Mouse (Mus musculus) Muller cell, postnatal 12 days (primary cell): ENCODE measurements around the gene Pth2.
"Not testable (repeated sequence)": the region's sequence is repeated elsewhere in the genome, so short reads cannot be mapped to it uniquely, and the experiment has no call there.

ENCODE experiments used
- DNase-seq: peaks from one replicate; pipeline ENCODE4 v3.0.0-alpha.2; 2015; ENCODE audit errors: inconsistent ontology term

Gene Pth2

DNA sequence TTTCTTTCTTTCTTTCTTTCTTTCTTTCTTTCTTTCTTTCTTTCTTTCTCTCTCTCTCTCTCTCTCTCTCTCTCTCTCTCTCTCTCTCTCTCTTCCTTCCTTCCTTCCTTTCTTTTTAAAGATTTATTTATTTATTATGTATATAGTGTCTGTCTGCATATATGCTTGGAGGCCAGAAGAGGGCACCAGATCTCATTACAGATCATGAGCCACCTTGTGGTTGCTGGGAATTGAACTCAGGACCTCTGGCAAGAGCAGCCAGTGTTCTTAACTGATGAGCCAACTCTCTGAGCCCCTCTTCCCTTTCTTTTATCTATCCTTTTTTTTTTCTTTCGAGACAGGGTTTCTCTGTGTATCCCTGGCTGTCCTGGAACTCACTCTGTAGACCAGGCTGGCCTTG is 7.0 kb upstream of the Pth2 start:
- not testable (repeated sequence) for DNase-seq

DNA sequence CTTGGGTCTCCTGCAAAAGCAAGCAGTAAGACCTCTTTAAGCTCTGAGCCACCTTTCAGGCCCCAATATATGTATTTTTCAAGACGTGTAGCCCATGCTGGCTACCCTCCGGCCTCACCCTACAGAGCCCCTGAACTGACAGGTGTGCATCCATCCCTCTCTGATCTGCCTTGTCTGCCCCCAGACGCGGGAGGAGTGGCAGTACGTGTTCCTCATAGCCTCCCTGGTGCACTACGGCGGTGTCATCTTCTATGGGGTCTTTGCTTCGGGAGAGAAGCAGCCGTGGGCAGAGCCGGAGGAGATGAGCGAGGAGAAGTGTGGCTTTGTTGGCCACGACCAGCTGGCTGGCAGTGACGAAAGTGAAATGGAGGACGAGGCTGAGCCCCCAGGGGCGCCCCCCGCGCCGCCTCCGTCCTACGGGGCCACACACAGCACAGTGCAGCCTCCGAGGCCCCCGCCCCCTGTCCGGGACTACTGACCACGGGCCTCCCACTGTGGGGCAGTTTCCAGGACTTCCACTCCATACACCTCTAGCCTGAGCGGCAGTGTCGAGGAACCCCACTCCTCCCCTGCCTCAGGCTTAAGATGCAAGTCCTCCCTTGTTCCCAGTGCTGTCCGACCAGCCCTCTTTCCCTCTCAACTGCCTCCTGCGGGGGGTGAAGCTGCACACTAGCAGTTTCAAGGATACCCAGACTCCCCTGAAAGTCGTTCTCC is 6.1 kb upstream of the Pth2 start:
- DNase-seq, result no peak

DNA sequence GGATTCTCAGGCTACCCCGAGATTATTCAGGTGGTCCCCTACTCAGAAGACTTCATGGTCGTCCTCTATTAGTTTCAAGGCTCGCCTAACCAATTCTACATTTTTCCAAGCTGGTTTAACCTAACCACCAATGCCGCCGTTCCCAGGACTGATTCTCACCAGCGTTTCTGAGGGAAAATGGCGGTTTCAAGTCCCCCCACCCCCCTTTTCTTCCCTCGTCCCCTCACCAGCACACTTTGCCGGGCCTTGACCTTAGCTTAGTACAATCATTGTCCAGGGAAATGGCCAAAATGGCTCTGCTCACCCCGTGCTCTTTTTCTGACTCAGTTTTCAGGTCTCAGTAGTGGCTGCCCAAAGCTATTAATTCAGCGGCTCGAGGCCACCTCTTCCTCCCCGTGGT is 5.4 kb upstream of the Pth2 start:
- DNase-seq, result no peak

DNA sequence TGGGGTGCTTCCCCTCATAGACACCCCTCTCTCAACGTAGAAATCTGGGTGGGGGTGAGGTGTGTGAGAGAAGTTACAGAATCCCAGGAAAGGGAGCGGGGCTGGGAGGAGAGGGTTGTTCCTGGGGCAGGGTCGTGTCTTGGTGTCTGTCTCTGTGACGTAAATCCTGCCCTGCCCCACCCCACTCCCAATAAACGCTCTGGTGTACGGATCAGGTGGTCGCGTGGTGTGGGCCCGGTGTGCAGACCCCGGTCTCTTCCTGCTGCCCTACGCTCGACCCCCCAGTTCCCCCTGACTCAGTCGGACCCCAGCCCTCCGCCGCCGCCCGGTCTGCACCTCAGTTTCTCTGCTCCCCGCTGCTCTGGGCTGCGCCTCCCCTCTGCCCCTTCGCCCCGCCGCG is 4.9 kb upstream of the Pth2 start:
- no peak for DNase-seq

DNA sequence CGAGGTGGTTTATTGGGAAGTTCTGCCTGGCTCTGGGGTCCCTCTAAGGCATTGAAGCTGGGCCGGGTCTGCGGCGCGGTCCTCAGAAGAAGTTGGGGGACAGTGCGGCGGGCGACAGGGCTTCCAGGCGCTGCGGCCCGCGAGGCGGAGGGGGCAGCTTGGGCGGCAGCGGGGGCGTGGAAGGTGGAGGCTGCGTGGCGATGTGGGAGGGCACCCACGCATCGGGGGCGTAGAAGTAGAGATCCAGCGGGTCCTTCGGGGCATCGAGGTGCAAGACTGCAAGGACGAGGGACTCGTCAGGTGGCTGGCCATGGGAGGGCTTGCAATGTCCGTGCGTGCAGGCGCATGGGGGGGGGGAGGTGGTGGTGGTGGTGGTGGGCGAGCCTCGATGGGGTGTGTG is 4.4 kb upstream of the Pth2 start:
- DNase-seq, result no peak

DNA sequence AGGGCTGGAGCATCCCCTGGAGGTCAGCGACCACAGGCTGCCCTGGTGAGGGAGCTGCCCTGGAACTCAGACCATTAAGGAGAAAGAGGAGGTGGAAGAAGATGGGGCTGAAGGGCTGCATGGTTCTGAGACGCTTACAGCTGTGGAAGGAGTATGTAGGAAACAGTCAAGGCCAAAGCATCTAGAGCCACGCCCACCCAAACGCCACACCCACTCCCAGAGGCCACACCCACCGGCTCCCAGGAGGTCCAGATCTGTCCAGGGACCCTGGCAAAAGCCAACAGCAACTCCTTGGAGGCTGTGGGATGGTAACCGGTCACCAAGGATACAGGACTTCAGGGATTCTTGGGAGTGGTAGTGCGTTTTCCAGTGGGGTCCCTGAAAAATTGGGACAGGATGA is 2.2 kb upstream of the Pth2 start:
- DNase-seq, result no peak

DNA sequence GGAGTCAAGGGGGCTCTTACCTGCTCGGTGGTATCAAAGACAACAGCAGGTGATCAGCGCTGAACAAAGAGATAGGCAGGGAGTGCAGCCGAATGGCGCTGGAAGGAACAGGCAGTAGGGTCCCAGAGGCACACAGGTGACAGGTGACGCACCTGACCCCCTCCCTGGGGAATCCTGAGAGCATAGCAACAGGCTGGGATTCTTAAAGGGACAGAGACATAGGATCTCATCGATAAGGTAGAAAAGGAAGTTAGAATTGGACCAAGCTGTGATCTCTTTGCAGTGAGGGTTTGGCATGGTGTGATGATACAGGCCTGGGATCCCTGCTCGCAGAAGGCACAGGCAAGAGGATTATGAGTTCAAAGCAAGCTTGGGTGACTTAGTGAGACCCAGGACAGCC is 1.3 kb upstream of the Pth2 start, which contains the start of gene Gfy:
Gene Gfy, minus strand, starts transcription at position 101 of the 400 bp plus-strand sequence.
- no peak for DNase-seq

DNA sequence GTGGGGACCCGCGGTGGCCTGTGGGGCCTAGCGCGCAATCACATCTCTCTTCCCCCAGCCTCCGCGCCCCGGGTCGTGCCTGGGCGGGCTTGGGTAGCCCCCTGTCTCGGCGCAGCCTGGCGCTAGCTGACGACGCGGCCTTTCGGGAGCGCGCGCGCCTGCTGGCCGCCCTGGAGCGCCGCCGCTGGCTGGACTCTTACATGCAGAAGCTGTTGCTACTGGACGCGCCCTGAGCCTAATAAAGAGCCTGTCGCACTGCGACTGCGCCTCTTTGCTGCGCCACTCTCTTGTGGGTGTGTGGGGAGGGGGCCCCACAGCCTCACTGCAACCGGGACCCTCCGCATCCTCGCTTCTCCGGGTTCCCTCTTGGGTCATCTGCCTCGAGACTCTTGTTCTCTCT is 745 bp downstream of the Pth2 start:
- no peak for DNase-seq

DNA sequence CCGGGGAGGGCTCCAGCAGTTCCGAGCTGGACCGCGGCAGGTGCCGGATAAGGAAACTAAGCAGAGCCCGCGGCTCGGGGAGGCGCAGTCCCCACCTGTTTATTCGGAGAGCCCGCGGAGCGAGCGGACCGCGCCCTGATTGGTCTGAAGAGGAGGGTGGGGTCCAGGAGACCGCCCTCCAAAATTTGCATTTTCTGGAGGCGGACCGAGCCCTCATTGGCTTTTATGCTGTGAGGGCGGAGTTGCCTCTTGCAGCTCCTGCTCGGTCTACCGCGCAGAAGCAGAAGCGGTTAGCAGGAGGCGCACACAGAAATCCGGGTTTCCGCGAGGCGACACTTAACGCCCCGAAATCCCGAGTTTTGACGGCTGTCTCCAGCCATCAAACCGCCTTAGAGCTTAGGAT is 1.4 kb downstream of the Pth2 start:
- DNase-seq, result peak; percentile 89

DNA sequence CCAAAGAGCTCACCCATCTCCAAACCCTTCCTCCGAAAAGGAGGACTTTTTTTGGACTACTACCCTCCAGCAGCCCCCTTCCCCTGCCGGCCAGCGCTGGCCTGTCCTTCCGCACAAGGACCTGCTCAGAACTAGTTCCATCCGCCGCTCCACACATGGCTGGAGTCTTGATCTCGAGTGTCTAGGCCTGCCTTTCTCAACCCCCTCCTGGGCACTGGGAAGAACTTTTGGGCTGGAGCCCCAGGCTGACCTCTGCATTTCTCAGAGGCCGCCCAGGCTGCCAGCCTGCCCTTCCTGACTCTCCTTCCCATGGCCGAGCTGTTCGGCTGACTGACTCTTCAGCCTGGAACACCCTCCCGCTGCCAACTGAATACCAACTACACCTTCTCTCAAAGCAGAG is 1.8 kb downstream of the Pth2 start:
- DNase-seq, result peak; percentile 35

DNA sequence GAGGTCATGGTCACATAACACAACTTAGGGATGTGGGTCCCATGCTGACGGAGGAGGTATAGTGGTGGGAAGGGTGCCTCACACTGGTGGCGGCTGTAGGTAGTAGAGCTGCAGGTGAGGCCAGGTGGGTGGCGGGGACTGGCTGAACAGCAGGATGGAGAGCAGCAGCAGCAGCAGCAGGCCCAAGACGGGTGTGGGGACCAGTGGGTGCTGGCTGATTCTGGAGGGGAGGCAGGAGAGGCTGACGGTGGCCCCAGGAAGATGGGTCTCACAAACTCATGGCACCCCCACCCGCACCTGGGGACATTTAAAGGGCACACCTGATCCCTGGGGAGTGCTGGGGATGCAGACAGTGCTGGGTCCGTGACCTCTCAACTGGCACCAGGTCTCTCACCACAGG is 2.9 kb downstream of the Pth2 start:
- no peak for DNase-seq

DNA sequence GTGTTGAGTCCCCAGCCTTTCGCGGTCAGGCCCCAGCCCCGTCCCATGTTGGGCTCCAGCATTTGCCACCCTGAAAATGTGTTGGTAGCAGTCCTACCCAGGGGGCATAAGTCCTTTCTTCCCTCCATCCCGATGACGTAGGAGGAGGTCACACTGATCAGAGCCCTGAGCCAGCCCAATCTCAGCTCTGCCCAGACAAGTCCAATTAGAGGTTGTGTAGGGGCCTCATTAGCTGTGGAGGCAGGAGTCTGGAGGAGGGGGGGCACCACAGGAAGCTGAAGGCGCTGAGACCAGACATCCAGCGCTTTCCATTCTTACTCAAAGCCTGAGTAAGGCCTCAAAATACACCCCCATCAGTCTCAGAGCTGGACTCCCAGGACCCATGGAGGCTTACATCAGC is 5.1 kb downstream of the Pth2 start:
- peak; percentile 48 for DNase-seq

DNA sequence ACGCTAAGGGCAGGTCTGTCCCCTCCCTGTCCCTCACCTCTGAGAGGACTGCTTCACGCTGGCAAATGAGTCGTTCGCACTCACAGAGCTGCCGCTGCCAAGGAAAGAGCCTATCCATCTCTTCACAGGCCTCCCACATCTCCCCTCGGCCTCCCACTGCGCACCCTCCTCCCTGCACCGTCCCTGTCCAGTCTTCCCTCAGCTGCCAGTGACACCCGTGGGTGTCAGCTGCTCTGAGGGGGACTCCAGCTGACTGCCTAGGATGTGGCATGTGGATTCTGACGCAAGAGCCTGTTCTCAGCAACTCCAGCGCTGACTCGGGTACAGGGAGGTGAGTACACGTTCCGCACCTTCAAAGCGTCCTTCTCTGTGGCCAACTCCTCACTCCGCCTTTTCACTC is 8.8 kb downstream of the Pth2 start:
- DNase-seq, result no peak

DNA sequence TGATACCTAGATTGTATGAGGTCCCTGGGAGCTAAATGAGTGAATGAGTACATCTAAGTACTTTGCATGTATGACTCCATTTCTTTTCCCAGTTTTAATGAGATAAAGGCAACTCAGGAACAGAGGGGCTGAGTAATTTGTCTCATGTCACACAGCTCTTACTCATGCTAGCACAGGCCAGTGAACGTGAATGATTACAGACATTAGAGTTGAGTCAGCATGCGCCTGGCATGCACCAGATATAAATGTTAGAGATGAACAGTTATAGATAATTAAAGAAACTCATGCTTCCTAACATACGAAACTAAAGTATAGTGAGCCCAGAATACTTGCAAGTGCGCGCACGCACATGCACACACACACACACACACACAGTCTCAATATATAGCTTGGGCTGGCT is 9.4 kb downstream of the Pth2 start:
- no peak for DNase-seq

DNA sequence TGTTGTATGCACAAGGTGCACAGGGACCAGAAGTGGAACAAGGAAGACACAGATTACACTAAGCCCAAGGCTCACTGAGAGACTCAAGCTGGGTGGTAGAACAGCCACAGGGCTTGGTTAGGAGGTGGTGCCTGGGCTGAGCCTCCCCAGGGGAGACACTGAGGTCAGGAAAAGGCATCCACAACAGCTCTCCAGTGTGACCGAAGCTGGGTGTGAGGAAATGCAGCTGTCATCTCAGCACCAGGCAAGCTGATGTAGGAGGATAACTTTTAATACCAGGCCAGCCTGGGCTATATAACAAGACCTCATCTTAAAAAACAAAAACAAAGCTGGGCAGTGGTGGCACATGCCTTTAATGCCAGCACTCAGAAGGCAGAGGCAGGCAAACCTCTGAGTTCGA is 10.4 kb downstream of the Pth2 start:
- DNase-seq, result no peak

DNA sequence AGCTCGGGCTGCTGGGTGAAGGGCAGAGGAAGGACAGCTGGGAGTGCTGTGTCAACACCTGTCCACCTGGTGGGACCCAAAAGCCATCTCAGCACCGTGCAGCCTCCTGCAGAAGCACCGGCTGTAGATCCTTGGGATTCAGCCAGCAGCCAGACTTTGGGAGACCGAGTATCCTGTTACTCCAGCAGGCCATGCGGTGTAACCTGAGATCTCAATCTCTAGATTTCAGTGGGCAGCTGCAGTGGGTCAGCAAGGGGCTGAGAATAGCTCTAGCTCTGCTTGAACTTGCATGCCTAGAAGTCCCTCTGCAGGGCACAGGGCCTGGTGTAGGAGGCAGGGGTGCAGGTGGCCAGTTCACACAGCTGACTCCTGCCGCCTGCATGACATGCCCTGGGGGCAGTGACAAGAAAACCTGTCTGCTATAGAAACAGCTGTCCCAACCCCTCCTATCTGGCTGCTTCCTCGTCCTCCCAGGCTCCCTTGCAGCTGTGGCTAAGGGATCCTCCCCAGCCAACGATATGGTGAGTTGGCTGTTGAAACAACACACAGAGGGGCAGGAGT is 11.1 kb downstream of the Pth2 start:
- no peak for DNase-seq

DNA sequence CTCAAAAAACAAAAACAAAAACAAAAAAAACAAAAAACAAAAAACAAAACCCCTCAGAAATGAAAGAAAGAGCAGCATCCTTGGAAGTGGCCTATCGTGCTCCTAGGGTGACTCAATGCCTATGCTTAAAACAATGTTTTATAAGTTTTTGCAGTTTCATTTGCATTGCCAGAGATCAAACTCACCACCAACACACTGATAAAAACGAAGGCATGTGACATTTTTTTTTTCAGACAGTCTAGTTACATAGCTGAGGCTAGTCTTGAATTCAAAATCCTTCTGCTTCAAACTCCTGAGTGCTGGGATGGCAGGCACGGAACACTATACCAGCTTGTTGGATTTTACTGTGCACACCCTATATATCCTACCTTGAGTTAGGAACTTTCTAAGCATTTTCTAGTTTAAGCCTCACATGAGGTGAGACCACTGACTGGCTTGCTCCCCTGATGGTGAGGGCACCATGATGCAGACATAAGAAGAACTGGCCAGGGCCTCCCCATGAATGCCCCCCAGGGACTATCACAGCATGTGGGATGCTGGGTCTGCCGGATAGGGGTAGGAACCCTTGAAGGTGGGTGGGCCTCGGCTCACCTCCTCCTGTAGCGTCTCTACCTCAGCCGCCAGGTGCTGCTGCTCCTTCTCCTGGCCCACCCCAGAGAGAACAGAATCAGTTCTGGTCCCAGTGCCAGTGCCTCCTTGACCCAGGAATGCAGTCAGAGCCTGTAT is 12.0 kb downstream of the Pth2 start:
- DNase-seq, result no peak

DNA sequence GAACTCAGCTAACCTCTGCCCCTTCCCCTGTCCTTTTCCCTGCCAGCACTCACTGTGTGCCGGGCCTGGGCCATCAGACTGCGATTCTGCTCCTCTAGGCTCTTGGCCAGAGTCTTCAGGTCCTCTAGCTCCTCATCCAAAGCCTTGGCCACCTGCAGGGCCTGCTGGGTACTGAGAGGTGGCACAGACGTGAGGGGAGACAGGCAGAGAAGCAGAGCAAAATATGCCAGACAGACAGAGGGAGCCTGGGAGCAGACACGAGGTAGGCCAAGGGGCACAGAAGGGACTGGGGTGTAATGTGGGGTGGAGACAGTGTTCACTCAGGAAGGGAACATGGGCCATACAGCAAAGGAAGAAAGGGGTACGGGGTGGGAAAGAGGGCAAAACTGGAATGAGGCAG is 12.6 kb downstream of the Pth2 start:
- DNase-seq, result no peak

DNA sequence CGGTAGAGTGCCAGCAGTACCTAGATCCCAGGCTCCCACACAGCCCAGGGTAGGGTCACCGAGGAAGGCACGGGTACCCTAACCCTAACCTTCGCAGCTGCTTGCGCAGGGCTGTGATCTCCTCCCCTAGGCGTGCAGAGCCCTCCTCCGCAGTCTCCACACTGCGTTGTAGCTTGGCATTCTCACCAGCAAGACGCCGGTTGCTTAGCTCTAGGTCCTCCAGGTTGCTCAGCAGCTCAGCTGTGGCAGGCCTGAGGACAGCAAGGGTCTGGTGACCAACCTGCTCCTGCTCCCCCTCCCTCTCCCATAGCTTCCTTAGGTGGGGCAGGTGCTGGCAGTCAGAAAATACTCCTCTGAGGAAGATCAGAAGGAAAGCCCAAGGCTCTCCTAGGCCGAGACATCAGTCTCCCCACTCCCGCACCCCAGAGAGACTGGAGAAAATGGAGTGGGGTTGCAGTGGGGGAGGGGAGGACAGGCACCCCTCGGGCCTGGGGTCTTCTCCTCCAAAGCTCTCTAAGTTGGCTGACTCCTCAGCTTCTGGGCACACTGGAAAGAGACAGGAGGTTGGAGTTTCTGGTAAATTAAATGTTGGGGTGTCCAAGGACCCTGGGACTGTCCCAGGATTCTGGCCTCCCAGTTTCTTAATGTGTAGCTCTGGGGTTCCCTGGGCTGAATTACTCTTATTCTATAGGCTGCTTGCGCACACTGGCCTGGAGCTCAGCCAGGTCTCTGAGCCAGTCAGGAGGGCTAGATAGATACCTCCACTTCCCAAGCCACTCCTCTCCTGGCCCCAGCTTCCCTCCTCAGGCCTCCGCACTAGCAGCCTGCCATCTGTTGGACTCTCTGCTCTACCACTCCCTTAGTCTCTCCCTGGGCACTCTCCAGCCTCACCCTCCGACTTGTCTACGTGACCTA is 13.3 kb downstream of the Pth2 start:
- DNase-seq, result no peak

DNA sequence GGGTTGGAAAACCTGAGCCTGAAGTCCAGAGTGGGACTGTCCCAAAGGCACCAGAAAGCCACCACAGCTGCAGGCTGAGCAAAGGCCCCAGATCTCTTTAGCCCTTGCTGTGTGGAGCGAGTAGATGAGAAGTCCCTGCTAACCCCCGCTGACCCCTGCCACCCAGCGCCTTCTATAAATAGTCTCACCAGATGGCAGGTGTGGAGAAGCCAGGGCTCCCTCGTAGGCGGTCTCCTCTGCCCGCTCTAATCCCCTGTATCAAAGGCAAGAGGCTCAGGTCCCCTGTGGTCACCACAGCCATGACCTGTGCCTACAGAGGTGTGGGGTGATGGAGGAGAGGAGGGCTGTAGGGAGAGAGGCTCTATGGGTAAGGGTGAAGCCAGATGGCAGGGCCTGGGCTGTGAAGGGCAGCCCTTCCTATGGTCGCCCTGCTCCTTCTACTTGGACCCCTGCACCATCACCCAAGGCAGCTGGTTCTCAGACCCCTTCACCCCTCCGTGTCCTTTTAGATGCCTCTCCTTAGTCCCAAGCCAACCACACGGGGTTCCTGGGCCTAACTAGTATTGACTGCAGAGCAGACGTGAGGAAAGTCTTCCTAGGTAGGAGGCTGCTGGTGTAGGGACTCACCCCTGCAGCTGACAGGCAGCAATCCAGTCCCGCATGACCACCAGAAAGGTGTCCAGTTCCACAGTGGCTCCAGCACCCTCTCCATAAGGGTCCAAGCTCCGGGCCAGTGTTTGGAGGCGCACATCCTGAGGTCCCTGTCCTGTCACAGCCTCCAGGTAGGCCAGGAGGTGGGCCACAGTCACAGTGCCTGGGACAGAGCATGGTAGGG is 14.8 kb downstream of the Pth2 start:
- no peak for DNase-seq

DNA sequence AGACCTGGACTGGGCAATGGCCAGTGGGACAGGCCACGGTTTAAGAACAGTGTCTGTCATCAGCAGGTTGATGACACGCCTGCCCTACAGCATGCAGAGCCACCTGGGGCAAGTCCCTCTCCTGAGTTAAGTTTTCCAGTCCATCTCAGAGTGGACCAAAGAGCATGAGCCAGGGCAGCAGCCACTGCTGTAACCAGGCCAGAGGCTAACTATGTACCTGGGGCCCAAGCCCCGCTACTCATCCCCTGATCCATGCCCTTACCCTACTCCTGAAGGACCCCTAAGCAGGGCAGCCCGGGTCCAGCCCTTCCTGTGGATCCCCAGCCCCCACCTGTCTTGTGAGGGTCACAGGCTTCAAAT is 15.4 kb downstream of the Pth2 start:
- DNase-seq, result no peak
